Mouse (Mus musculus): ENCODE measurements at regions not wholly inside any gene's neighbourhood (a gene's known extent, or its start where the extent isn't known, plus 50 kb on each side); places are given as distances from the start of the nearest gene placed in this dataset.

DNA sequence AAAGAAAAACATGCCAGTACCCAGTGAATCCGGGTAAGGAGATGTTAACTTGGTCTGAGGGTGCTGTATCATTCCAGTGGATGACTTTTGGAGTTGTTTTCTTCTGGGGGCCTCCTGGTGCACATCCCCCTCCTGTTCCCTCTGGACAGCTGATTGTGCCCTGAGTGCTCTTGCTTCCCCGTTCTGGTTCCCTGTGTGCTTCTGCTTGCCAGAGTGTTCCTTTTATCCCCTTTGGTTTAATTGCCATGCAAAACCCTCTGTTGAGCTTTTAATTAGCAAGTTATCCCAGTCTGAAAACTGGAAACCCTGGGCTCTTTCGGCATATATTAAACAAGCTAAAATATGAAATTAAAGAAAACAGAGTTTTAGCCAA is 175.6 kb upstream of the Rbms1 start:
- TF ChIP-seq CTCF (conservative IDR thresholded peaks at IDR 0.05; ENCODE audit: low read length) (no peak), POU5F1 (IDR thresholded peaks at IDR 0.05; ENCODE audit: borderline replicate concordance, low read length) (no peak), NANOG (IDR thresholded peaks at IDR 0.05; ENCODE audit: borderline replicate concordance, low read length) (no peak)
